Mouse (Mus musculus) lung, adult 18-20 months (tissue): ENCODE measurements around the gene Cracr2b.
"Not testable (repeated sequence)": the region's sequence is repeated elsewhere in the genome, so short reads cannot be mapped to it uniquely, and the experiment has no call there.

Experiments used
- DNase-seq, 2 experiments: peaks; one replicate each; pipeline ENCODE4 v3.0.0; 2022; ENCODE audit warnings: mixed read lengths in 2 of 2

Gene Cracr2b

GRCm38 (mm10) chr7:141433517-141434400 is 27.1 kb upstream of the Cracr2b start:
- DNase-seq, result no peak

DNA sequence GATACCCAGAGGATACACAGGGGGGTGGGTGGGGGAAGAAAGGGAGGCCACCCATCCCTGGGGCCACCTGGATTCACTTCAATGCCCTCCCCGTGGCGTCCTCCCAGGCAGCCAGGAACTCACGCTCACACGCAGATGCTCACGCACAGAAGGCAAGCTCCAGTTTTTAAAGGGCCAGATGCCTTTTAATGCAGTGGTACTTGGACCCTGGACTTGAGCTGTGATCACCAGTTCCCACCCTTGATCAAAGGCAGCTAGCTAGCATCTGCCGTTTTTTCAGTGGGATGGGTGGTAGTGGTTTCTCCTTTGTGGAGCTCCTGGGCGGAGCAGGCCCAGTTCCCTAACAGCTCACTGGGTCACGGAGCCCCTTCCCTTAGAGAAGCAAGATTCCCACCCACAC is 26.4 kb upstream of the Cracr2b start:
- DNase-seq, result no peak

DNA sequence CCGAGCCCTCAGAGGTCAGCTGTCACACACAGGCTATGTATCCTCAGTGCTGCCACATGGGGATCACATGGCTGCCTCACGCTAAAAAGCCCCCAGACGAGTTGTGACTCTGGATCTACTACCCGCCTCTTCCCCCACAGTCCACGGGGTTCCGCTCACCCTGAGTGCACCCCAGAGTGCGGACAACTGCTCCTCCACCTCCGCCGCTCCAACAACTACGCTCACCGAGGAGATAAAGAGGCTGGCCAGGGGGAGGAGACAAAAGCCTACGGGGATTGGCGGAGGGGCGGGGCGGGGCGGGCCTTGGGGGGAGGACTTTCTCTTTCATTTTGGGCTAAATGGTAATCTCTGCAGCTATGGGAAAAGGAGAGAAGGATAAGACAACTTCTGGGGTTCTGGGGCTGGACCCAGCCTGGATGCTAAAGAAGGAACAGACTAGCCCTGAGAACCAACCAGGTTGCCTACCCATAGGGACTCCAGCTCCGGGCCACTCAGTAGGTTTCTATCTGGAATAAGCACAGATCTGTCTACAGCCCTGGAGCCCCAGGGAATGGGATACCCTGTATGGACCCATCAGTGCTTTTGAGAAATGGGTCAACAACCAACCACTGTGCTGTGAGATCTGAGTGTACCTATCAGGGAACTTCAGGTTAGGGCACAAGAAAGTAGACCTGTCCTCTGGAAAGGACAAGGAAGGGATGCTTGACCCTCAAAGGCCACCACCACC is 25.6 kb upstream of the Cracr2b start:
- DNase-seq, result peak; percentile 64 to 71

GRCm38 (mm10) chr7:141435856-141436522 is 24.9 kb upstream of the Cracr2b start:
- DNase-seq, result no peak

DNA sequence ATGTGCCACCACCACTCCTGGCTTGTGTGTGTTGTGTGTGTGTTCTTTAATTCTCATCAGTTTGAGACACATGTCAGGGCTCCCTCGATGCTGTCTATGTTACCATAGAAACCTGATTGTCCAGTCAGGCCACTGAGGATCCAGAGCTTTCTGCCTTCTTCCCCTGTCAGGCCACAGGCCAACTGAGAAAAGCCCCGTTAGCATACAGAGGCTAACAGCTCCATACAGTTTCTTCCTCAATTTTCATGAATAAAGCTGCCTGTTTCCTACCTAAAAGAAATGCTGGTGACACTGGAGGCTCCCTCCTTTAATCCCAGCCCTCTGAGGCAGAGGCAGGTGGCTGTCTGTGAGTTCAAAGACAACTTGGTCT is 24.4 kb upstream of the Cracr2b start:
- no peak for DNase-seq

DNA sequence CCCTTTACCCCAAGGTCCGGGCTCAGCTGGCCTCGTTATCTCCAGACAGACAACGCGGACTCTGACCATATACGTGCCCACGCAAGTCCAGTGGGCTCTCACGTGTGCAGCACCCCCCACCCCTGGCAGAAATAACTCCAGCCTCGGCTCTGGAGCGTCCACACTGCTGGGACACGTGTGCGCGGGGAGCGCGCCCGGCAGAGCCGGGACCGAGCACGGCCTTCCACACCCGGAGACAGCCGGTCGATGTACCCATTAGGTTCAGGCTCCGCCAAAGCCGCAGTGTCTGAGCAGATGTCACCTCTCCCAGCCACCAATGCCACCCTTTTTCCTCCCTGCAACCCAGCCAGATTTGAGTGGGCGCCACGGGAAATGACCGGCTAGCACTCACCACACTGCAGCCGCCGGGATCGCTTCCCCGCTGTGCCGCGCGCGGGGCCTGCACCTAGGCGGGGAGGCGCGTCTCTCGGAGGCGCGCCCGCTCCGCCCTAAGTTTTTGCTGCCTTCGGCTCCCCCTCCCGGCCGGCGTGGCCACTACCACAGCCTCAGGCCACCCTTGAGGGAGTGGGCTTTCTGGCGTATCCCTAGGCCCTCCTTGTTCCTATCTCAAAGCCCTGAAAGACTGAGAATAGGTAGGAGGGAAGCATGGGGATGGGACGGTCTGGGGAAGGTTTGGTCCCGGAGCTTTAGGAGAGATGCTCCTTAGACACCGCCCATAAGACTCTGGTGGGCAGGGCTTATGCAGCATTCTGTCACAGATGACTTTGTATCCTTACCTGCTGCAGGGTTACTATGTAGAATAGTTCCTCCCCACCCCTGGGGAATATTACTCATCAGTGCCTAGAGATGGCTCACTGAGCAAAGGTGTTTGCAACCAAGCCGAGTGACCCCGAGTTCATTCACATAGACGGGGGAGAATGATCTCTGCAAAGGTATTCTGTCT is 23.4 kb upstream of the Cracr2b start, which contains the start of gene Slc25a22:
TSS of gene Slc25a22 (minus strand) at position 715 of the 943 bp plus-strand sequence.
- DNase-seq, result peak; percentile 77 to 81

- DNase-seq, result no peak
These were observed 22.5 kb upstream of the Cracr2b start for GRCm38 (mm10) chr7:141438201-141438968.

DNA sequence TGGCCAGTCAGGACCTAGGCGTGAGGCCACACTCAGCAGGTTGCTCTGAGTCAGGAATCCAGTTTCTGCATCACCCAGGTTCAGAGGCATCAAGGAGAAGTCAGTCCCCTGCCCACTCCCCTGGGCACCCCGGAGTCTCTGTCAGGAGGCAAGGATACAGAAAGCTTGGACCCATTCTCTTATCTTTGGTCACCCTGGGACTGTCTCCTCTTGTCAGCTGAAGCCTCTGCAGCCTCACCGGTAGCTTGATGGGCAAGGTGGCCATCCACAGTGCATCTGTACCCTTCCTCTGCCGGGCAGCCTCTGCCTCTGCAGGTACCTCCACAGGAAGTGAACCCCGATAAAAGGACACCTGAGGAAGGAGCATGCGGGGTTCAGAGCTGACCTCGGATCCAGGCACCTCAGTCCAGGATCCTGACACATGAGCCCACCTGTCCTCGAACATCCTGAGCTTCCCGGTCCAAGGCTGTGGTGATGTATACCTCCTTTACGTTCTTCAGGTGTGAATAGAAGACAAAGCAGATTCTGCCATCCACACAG is 21.7 kb upstream of the Cracr2b start:
- no peak for DNase-seq

- DNase-seq, result no peak
These were observed 21.1 kb upstream of the Cracr2b start for GRCm38 (mm10) chr7:141439811-141440210.

- DNase-seq, result peak; percentile 54 to 76
These were observed 20.3 kb upstream of the Cracr2b start for GRCm38 (mm10) chr7:141440613-141441012.

- no peak for DNase-seq
These were observed 19.4 kb upstream of the Cracr2b start for GRCm38 (mm10) chr7:141441460-141441859.

DNA sequence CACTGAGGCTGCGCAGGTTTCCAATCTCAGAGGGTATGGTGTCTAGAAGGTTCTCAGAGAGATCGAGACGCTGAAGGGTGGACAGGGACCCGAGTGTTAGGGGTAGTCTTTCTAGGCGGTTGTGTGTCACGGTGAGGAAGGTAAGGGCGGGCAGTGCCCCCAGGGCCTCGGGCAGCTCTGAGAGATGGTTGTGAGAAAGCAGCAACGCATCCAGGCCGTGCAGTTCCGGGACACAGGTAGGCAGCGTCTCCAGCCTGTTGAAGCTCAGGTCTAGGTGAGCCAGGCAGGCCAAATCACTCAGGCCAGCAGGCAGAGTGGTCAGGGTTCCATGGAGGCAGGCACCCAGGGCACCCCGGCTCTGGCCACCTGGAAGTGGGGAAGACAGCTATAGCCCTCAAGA is 18.7 kb upstream of the Cracr2b start:
- no peak for DNase-seq

- no peak for DNase-seq
These were observed 17.6 kb upstream of the Cracr2b start for GRCm38 (mm10) chr7:141443081-141443821.

DNA sequence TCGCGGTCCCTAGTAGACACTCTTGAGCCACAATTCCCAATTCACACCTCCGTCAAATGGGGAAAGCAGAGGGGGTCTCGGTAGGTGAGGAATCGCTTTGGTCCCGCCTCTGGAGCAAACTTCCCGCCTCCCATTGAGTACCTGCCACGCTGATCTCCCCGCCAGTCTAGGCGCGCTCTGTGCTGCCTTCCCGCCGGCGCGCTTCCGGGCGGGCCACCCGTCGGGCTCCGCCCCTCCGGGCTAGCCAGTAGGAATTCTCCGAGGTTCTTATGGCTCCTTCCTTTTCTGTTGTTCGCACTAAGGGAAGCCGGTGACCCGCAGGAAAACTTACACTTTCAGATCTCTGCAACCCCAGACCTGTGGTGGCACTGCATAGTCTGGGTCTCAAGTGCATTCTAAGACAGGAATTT is 17.1 kb upstream of the Cracr2b start, which contains the start of gene Pidd1:
TSS of gene Pidd1 (minus strand) at position 198 of the 410 bp plus-strand sequence.
- peak; percentile 73 to 82 for DNase-seq

GRCm38 (mm10) chr7:141446374-141446773 is 14.5 kb upstream of the Cracr2b start:
- not testable (repeated sequence) for DNase-seq

DNA sequence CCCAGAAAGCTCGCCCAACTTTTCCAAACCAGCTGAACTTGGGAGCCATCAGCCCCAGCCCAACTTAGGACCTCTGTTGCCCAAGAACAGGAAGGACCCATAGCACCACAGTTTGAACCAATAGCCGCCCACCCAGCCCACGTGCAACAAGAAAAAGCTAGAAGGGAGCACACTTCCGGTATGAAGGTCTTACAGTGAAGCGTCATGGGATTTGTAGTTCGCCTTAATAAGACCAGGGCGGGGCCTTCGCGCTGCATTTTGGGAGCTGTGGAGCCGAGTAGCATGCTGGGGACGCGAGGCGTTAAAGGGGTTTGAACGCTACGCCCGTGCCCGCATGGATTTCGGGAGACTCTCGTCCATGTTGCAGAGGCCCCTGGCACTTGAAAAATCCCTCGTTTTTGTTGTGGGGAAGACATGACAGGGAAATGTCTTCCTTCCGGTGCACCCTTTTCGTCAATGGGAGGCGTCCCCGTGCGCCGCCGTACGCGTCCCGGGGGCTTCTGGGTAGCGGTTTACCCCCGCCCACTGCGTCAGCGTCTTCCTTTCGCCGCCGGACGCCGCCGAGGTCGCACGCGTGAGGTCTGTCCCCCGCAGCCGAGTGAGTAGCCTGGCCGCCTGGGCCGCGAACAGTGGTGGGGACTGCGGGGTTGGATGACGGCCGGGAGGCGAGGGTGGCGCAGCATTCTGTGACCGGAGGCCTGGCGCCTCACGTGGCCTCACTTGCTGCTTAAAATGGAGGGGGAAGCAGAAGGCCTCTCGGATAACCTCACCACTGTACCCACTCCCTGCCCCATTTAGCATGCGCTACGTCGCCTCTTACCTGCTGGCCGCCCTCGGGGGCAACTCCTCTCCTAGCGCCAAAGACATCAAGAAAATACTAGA is 13.5 kb upstream of the Cracr2b start, which contains the start of gene Rplp2:
TSS of gene Rplp2 (plus strand) at position 261 of the 882 bp plus-strand sequence.
- peak; percentile 93 to 95 for DNase-seq

DNA sequence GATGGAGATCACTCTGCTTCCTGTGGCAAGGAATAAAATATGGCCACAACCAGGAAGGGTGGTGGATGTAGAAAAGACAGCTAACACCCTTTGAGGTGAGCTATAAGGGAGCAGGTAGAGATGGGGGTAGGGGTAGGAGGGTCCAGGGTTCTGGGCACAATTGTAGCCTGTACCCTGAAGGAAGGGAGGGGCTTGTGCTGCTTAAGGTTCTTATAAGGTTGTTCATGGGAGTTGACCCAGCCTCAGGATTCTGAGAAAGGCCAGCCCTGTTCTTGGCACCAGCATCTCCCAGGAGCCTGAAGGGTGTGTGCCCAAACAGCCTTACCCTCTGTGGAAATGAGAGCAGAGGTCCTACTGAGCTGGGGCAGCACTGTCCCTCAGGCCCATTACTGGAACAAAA is 9.0 kb upstream of the Cracr2b start:
- no peak for DNase-seq

GRCm38 (mm10) chr7:141453636-141454035 is 7.3 kb upstream of the Cracr2b start:
- no peak for DNase-seq

DNA sequence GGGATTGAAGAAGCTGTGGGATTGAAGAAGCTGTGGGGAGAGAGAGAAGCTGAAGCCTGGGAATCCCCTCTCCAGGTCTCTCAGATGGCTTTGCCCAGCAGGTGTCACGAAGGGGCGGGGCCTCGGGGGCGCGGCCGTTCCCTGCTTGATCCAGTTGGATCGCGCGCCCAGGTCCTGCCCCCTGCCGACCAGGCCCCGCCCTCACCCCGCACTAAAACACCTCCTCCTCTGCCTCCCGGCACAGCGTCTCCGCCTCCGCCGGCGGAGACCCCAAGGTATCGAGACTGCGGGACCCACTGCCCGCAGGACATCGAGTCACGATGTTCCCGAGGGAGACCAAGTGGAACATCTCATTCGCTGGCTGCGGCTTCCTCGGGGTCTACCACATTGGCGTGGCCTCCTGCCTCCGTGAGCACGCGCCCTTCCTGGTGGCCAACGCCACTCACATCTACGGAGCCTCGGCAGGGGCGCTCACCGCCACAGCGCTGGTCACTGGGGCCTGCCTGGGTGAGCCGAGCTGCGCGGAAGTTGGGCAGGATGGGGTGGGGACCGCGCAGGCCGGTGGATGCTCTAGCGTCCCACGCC is 5.8 kb upstream of the Cracr2b start, which contains the start of gene Pnpla2:
TSS of gene Pnpla2 (plus strand) at position 232 of the 585 bp plus-strand sequence.
- DNase-seq, result peak; percentile 96 to 98
